Mouse (Mus musculus) heart, embryonic 12.5 days (tissue): ENCODE measurements around the gene Kcnc4. TPM values are rescaled to one million over a fixed set of nuclear protein-coding genes. Genes with fewer than 3 reads are reported as not detected.

ENCODE experiments used
- ATAC-seq: fragments of 200-750 bp; cut with Nextera tagmentation; 2 replicates; pipeline ENCODE4 v1.8.0; 2017; ENCODE audit warnings: moderate TSS enrichment, moderate library complexity; ENCODE audit not compliant: insufficient number of reproducible peaks, low FRiP score
- H3K27ac ChIP-seq: fragments of 300-500 bp; sonication (generic); 2 replicates; pipeline ENCODE4 v1.5.1; 2016; ENCODE audit warnings: mild to moderate bottlenecking, moderate library complexity; ENCODE audit not compliant: poor library complexity, severe bottlenecking
- H3K27me3 ChIP-seq: fragments of 300-500 bp; sonication (generic); replicated peaks from 2 replicates; pipeline ENCODE4 v1.6.1; 2016; ENCODE audit warnings: mild to moderate bottlenecking, moderate library complexity
- H3K36me3 ChIP-seq: fragments of 300-500 bp; sonication (generic); 2 replicates; pipeline ENCODE4 v1.6.1; 2016; ENCODE audit warnings: mild to moderate bottlenecking, moderate library complexity
- H3K4me1 ChIP-seq: fragments of 300-500 bp; sonication (generic); replicated peaks from 2 replicates; pipeline ENCODE4 v1.6.1; 2016; ENCODE audit warnings: mild to moderate bottlenecking
- H3K4me2 ChIP-seq: fragments of 300-500 bp; sonication (generic); 2 replicates; pipeline ENCODE4 v1.6.1; 2016; ENCODE audit warnings: mild to moderate bottlenecking, moderate library complexity
- H3K4me3 ChIP-seq: fragments of 300-500 bp; sonication (generic); 2 replicates; pipeline ENCODE4 v1.5.1; 2016; ENCODE audit warnings: mild to moderate bottlenecking
- H3K9ac ChIP-seq: fragments of 300-500 bp; sonication (generic); 2 replicates; pipeline ENCODE4 v1.6.1; 2016; ENCODE audit warnings: mild to moderate bottlenecking, moderate library complexity
- H3K9me3 ChIP-seq: fragments of 300-500 bp; sonication (generic); replicated peaks from 2 replicates; pipeline ENCODE4 v1.6.1; 2016; ENCODE audit warnings: mild to moderate bottlenecking, moderate library complexity
- WGBS: fragments of 180-500 bp; shearing (Covaris S2); methylation state at CpG from one replicate; pipeline ENCODE4 v1.1.7; 2016; 5-methylcytosine and 5-hydroxymethylcytosine counted together
- polyA plus RNA-seq: library from polyadenylated mRNA; unstranded; fragments of >200 nt; fragmentation: Nextera tagmentation; extraction: Ambion mirVana; gene quantifications from 2 replicates; pipeline ENCODE4 v1.2.1, GENCODE M21; 2016

Kcnc4 gene
- polyA plus RNA-seq, result 0.12 and 0.15 TPM in 2 replicates

GRCm38 (mm10) chr3:107459196-107459772 is at the start of gene Kcnc4:
Kcnc4 (minus strand) TSS chr3:107459552.
- H3K36me3 ChIP-seq, result no peaks in the 10 kb centered on the region
- peak; percentile 63 for ATAC-seq
- no peak within 1 kb of the TSS for H3K27ac ChIP-seq
- peak within 1 kb of the TSS; percentile 60 for H3K4me3 ChIP-seq
- peaks cover 100% of the 10 kb centered on the region for H3K27me3 ChIP-seq
- peaks cover 20% of the 10 kb centered on the region for H3K4me1 ChIP-seq
- H3K4me2 ChIP-seq, result peak within 1 kb of the TSS; percentile 98
- no peaks in the 10 kb centered on the region for H3K9me3 ChIP-seq
- H3K9ac ChIP-seq, result peak within 1 kb of the TSS; percentile 49
- under 1% methylated on average over 68 of the region's 68 CpGs for WGBS

DNA sequence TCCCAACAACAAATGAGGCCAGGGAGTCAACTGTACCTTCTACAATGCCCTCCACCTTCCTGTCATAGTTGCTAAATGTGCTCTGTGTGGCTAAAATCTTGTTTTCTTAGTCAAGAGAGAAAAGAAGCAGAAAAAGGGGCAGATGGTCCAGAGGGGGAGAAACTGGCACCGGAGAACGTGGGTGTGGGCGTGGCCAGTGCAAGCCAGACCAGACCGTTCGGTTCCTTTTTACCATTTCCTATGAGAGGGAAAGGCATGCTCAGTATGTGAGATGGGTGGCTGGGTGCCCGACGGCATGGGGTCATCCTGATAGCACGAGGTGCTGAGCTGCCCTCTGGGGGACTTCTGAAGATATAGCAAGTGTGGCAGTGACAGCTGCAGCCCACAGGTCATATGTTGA is 49.3 kb upstream of the Kcnc4 start:
- H3K27me3 ChIP-seq, result no peaks in the 10 kb centered on the region
- ATAC-seq, result no peak
- H3K4me3 ChIP-seq, result no peak overlapping the region
- no peaks in the 10 kb centered on the region for H3K36me3 ChIP-seq
- no peak overlapping the region for H3K9ac ChIP-seq
- no peak overlapping the region for H3K4me2 ChIP-seq
- no peak overlapping the region for H3K27ac ChIP-seq
- WGBS, result 65% methylated on average over 8 of the region's 8 CpGs
- no peaks in the 10 kb centered on the region for H3K9me3 ChIP-seq
- peaks cover 26% of the 10 kb centered on the region for H3K4me1 ChIP-seq

DNA sequence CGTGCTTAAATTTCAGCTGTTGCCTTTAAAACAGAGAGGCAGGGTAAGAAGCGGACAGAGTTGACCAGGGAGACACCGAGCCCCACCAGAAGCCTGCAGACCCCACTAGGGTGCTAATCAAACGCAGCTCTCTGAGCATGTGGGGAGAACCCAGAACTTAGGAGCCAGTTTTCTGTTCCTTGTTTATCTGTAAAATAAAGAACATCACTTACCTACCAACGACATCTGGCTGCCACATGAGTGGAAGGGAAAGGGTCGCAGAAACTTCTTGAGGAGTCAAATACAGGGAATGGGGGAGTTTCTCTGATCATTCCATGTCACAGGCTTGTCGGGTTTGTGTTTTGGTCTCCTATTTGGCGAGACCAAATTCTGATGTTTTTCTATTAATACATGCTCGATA is 48.6 kb upstream of the Kcnc4 start:
- no peak overlapping the region for H3K4me3 ChIP-seq
- WGBS, result 76% methylated on average over 9 of the region's 9 CpGs

GRCm38 (mm10) chr3:107506531-107506930 is 47.2 kb upstream of the Kcnc4 start:
- Histone ChIP-seq H3K9ac (no peak overlapping the region), H3K4me1 (peaks cover 27% of the 10 kb centered on the region), H3K9me3 (0 out of 2 replicates have a peak, but pooled peaks cover under 1% of the 10 kb centered on the region), H3K36me3 (no peaks in the 10 kb centered on the region), H3K27me3 (no peaks in the 10 kb centered on the region), H3K27ac (peak overlapping the region; percentile 83), H3K4me2 (0 out of 2 replicates have a peak overlapping the region, but pooled peaks have one; percentile 27), H3K4me3 (no peak overlapping the region)
- WGBS, result 51% methylated on average over 4 of the region's 4 CpGs
- ATAC-seq, result no peak

More for the DNA sequence above, 48.6 kb upstream of the Kcnc4 start:
- no peaks in the 10 kb centered on the region for H3K36me3 ChIP-seq
- no peaks in the 10 kb centered on the region for H3K9me3 ChIP-seq
- H3K4me2 ChIP-seq, result no peak overlapping the region
- peaks cover 26% of the 10 kb centered on the region for H3K4me1 ChIP-seq
- H3K27me3 ChIP-seq, result no peaks in the 10 kb centered on the region
- no peak overlapping the region for H3K9ac ChIP-seq
- no peak overlapping the region for H3K27ac ChIP-seq
- ATAC-seq, result no peak

GRCm38 (mm10) chr3:107505464-107506367 is 46.4 kb upstream of the Kcnc4 start:
- H3K27ac ChIP-seq, result peak overlapping the region; percentile 83
- no peak overlapping the region for H3K4me3 ChIP-seq
- H3K4me2 ChIP-seq, result peak overlapping the region; percentile 27; the same call in 1 of the 2 replicates
- WGBS, result 36% methylated on average over 4 of the region's 4 CpGs
- H3K9me3 ChIP-seq, result peaks cover 8% of the 10 kb centered on the region
- H3K27me3 ChIP-seq, result no peaks in the 10 kb centered on the region
- H3K4me1 ChIP-seq, result peaks cover 31% of the 10 kb centered on the region
- H3K36me3 ChIP-seq, result peaks cover 7% of the 10 kb centered on the region
- 0 out of 2 replicates have a peak, but pooled peaks have one; percentile 59 for ATAC-seq
- no peak overlapping the region for H3K9ac ChIP-seq

- Histone ChIP-seq H3K4me2 (no peak overlapping the region), H3K9ac (no peak overlapping the region), H3K4me1 (peaks cover 31% of the 10 kb centered on the region), H3K27ac (no peak overlapping the region), H3K27me3 (no peaks in the 10 kb centered on the region), H3K4me3 (no peak overlapping the region), H3K9me3 (peaks cover 20% of the 10 kb centered on the region), H3K36me3 (peaks cover 19% of the 10 kb centered on the region)
- WGBS, result 68% methylated on average over 1 of the region's 1 CpGs
- ATAC-seq, result no peak
Observed at GRCm38 (mm10) chr3:107504542-107504941, 45.2 kb upstream of the Kcnc4 start.

- Histone ChIP-seq H3K4me2 (no peak overlapping the region), H3K9me3 (peaks cover 27% of the 10 kb centered on the region), H3K36me3 (peaks cover 27% of the 10 kb centered on the region), H3K4me1 (peaks cover 31% of the 10 kb centered on the region), H3K9ac (no peak overlapping the region), H3K27me3 (no peaks in the 10 kb centered on the region), H3K27ac (no peak overlapping the region), H3K4me3 (no peak overlapping the region)
- WGBS, result 72% methylated on average over 2 of the region's 2 CpGs
- no peak for ATAC-seq
Observed at GRCm38 (mm10) chr3:107503716-107504115, 44.4 kb upstream of the Kcnc4 start.

DNA sequence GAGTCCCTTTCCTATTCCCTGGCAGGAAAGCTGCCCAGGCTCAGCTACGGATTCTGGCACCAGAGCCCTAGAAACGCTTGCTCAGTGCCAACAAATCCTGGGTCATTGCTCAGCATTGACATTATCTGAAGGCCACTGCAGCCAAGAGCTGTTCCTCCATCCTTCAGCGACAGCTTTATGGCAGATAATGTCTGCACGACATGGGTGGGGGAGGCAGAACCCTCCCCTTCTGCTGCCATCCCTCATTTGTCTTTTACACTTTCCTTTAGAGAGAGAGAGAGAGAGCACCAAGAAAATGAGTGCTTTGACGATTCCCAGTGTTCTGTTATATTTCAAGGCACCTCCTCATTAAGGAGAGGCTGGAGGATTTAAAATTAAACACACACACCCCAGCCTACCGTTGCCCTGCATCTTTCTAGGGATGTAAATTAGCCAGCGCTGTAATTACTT is 42.4 kb upstream of the Kcnc4 start:
- Histone ChIP-seq H3K9me3 (peaks cover 28% of the 10 kb centered on the region), H3K4me2 (no peak overlapping the region), H3K36me3 (peaks cover 29% of the 10 kb centered on the region), H3K27ac (no peak overlapping the region), H3K4me3 (no peak overlapping the region), H3K27me3 (no peaks in the 10 kb centered on the region), H3K4me1 (peaks cover 24% of the 10 kb centered on the region), H3K9ac (no peak overlapping the region)
- 42% methylated on average over 7 of the region's 7 CpGs for WGBS
- ATAC-seq, result no peak

GRCm38 (mm10) chr3:107500301-107500700 is 40.9 kb upstream of the Kcnc4 start:
- H3K27me3 ChIP-seq, result no peaks in the 10 kb centered on the region
- H3K4me1 ChIP-seq, result peaks cover 10% of the 10 kb centered on the region
- no peak overlapping the region for H3K9ac ChIP-seq
- no peak overlapping the region for H3K4me3 ChIP-seq
- no peak overlapping the region for H3K27ac ChIP-seq
- no peak overlapping the region for H3K4me2 ChIP-seq
- peaks cover 29% of the 10 kb centered on the region for H3K36me3 ChIP-seq
- 90% methylated on average over 11 of the region's 11 CpGs for WGBS
- no peak for ATAC-seq
- H3K9me3 ChIP-seq, result peaks cover 28% of the 10 kb centered on the region

- no peak for ATAC-seq
- 70% methylated on average over 13 of the region's 13 CpGs for WGBS
Observed at GRCm38 (mm10) chr3:107496086-107496850, 36.9 kb upstream of the Kcnc4 start.

More at GRCm38 (mm10) chr3:107496086-107496850, 36.9 kb upstream of the Kcnc4 start:
- H3K9ac ChIP-seq, result 0 out of 2 replicates have a peak overlapping the region, but pooled peaks have one; percentile 2
- H3K4me2 ChIP-seq, result no peak overlapping the region
- peaks cover 26% of the 10 kb centered on the region for H3K9me3 ChIP-seq
- H3K36me3 ChIP-seq, result peaks cover 28% of the 10 kb centered on the region
- H3K27me3 ChIP-seq, result no peaks in the 10 kb centered on the region
- no peak overlapping the region for H3K4me3 ChIP-seq
- H3K27ac ChIP-seq, result no peak overlapping the region
- peaks cover 20% of the 10 kb centered on the region for H3K4me1 ChIP-seq
